Comparison of ENCODE assay signal across 17 mouse cellular contexts in genomic region chr6:148246544-148246943, GRCm38 (mm10).
"Had no signal": no experiment of that assay in that cellular context is flagged by ENCODE, and none has a peak within 500 bp of the region (broad histone marks: within the 10 kb centered on the region; RNA-seq: fewer than 3 reads in every experiment).

No protein-coding gene starts in this region.

- DNase-seq: kidney, adult 9 months; kidney, postnatal 14 days; kidney, postnatal 4 days; liver, embryonic 13.5 days; lung, adult 2 months; lung, postnatal 14 days; lung, postnatal 4 days; right cerebral cortex, adult 18-20 months; right cerebral cortex, postnatal 25 days; spleen, adult 18-20 months; thymus, postnatal 36 days had no signal

- H3K9me3 ChIP-seq: liver, embryonic 13.5 days; megakaryocyte, embryonic 14.5 days; midbrain, embryonic 12.5 days; midbrain, embryonic 15.5 days; neural tube, embryonic 12.5 days; neural tube, embryonic 15.5 days; stomach, embryonic 15.5 days had no signal

- ATAC-seq: midbrain, embryonic 15.5 days had no signal

- H3K27ac ChIP-seq: liver, embryonic 13.5 days; midbrain, embryonic 12.5 days; midbrain, embryonic 15.5 days; neural tube, embryonic 12.5 days; neural tube, embryonic 15.5 days; stomach, embryonic 15.5 days had no signal

- H3K36me3 ChIP-seq: liver, embryonic 13.5 days; midbrain, embryonic 12.5 days; midbrain, embryonic 15.5 days; neural tube, embryonic 12.5 days; stomach, embryonic 15.5 days had no signal

- H3K4me2 ChIP-seq: liver, embryonic 13.5 days; midbrain, embryonic 12.5 days; midbrain, embryonic 15.5 days; neural tube, embryonic 12.5 days; neural tube, embryonic 15.5 days; stomach, embryonic 15.5 days had no signal

- H3K4me3 ChIP-seq: liver, embryonic 13.5 days; megakaryocyte, embryonic 14.5 days; midbrain, embryonic 12.5 days; midbrain, embryonic 15.5 days; neural tube, embryonic 12.5 days; neural tube, embryonic 15.5 days; stomach, embryonic 15.5 days had no signal

- H3K4me1 ChIP-seq: liver, embryonic 13.5 days; midbrain, embryonic 12.5 days; midbrain, embryonic 15.5 days; neural tube, embryonic 12.5 days; stomach, embryonic 15.5 days had no signal

- H3K9ac ChIP-seq: liver, embryonic 13.5 days; midbrain, embryonic 12.5 days; midbrain, embryonic 15.5 days; neural tube, embryonic 12.5 days; neural tube, embryonic 15.5 days; stomach, embryonic 15.5 days had no signal

- H3K27me3 ChIP-seq: liver, embryonic 13.5 days; midbrain, embryonic 12.5 days; midbrain, embryonic 15.5 days; neural tube, embryonic 12.5 days; neural tube, embryonic 15.5 days; stomach, embryonic 15.5 days had no signal
